Mouse (Mus musculus) brain, embryonic 14.5 days (tissue): ENCODE data around the gene Naaladl2. TPM values are rescaled to one million over a fixed set of nuclear protein-coding genes. Genes with fewer than 3 reads are reported as not detected.

Experiments
- DNase-seq: peaks from one replicate; pipeline ENCODE4 v3.0.0-alpha.2; 2011; ENCODE audit warnings: low read depth
- CTCF ChIP-seq: fragments of 200-500 bp; IDR thresholded peaks from 2 replicates; pipeline ENCODE4 v1.5.1; 2012; ENCODE audit warnings: inconsistent platforms, mild to moderate bottlenecking, moderate library complexity, borderline replicate concordance; ENCODE audit not compliant: insufficient read depth, insufficient read length; ENCODE audit errors: extremely low read depth
- POLR2A ChIP-seq: fragments of 200-500 bp; IDR thresholded peaks from 2 replicates; pipeline ENCODE4 v1.6.1; 2012; ENCODE audit warnings: mild to moderate bottlenecking, inconsistent platforms, borderline replicate concordance; ENCODE audit not compliant: poor library complexity, insufficient read depth, insufficient read length, severe bottlenecking; ENCODE audit errors: extremely low read depth
- polyA plus RNA-seq: library from polyadenylated mRNA; depleted of rRNA; stranded (reverse); fragments of >200 nt; gene quantifications from 2 replicates; pipeline ENCODE4 v1.2.3, GENCODE M21; 2012

Naaladl2 gene
- polyA plus RNA-seq, 1 experiment, result 0.53 TPM

DNA sequence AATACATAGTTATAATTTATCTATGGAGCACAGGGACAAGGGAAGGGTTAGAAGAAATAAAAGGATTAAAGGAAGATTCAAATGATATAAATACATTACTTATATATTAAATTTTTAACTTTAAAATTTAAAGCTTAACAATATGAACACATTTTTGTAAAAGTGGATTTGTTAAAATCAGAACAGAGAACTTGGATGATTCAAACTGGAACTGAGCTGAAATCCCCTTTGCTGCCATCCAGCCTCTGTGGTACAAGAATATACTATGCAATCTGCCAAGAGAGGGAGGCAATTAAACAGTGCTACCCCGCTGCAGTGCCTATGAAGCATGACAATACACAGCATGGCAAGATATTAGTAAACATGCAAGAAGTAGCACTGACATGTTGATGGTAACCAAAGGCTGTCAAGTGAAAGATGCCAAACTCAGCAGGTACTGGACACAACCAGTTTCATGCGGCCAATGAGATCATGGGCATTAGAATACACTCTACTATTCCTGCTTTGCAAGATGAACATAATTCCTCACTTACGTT lies 238.6 kb downstream of the Naaladl2 start:
- peak; percentile 38 for DNase-seq
- TF ChIP-seq CTCF, result no peak

DNA sequence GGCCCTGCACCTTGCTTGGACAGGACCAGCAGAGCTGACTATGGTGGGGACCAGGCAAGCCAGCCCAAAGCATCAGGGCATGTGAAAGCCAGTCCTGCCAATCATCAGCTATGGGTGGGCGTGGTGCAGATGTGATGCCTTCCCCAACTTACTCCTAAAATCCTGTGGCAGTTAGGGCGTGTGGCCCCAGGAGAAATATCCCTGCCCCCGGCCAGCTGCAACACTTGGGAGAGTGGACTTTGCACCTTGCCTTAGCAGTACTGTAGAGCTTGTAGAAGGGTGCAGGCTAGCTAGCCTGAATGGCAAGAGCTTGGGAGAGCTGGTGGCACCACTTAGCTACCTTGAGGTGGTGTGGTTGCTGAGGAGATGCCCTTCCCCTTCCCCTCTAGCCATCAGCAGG lies 255.3 kb downstream of the Naaladl2 start:
- TF ChIP-seq CTCF (no peak), POLR2A (no peak)
- DNase-seq, result no peak

DNA sequence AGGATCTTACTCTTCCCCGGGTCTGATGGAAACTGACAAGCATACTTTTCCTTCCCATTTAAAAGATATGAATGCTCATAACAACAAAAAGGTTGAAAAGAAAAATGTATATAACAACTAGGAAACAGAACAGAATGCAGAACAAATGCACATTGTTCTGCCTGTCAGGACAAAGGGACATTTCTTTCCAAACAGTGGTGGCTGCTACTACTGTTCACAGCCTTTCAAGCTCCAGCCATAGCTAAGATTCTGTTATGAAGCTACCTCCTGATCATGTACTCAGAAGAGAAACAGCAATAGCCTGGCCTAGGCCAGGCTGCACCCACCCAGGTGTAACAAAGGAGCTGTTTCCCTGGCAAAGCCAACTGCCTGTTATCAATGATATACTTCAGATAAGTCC lies 271.8 kb downstream of the Naaladl2 start:
- TF ChIP-seq CTCF (no peak), POLR2A (no peak)
- no peak for DNase-seq

DNA sequence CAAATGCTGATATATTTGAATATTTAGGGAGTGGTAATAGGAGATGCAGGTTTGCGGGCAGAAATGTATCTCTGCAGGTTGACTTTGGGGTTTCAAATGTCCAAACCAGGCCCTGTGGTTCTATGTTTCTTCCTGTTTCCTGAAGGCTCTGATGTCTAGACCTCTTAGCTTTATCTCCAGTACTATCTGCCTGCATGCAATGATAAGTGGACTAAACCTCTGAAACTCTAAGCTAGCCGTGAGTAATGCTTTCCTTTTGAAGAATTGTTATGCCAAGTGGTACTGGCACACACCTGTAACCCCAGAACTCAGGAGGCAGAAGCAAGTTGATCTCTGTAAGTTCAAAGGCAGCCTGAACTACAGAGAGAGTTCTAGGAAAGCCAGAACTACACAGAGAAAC lies 291.1 kb downstream of the Naaladl2 start:
- TF ChIP-seq CTCF (no peak), POLR2A (no peak)
- no peak for DNase-seq

DNA sequence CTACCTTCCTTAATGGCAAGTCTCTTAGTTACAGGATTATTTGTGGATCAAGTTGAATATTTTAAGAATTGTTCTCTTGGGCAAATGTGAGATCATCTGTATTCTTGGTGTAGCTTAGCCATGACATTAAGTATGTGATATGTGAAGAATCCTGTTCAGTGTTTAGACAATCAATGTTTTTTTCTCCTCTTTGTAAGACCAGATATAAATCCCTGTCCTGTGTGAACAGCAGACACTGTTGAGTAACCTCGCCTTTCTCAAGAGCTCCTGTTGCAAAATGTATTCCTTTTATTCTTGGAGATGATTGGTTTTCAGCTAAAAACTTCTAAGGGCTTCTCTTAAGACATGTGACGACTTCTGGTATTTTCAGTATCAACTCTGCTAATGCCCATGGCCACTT lies 347.3 kb downstream of the Naaladl2 start:
- TF ChIP-seq POLR2A (no peak), CTCF (no peak)
- DNase-seq, result no peak

DNA sequence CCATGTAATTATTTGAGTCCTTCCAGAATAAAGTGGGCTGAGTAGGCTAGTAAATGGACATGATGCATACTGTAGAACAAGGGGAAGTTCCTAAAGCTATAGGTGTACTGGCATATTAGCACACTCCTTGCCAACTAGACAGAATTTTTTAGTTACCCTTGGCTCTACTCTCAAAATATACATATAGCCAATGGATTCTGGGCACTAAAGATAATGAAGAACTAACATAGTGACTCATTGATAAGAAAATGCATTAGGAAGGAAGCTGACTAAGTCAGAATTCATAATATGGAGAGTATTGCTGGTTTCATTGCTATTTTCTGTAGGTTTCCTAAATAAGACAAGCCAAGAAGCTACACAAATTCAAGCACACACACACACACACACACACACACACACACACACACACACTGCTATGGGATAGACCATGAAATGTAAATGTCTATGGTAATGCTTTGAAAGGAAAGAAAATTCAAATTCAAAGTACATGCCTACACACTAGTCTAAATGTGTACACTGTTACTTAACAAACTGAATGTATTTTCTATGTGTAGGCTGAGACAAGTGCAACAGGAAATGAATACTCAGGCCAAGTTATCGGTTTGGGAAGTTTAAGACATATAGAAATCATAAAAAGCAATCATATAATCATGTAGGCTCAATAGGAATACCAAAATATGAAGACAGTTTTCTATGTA lies 356.5 kb downstream of the Naaladl2 start:
- no peak for DNase-seq
- TF ChIP-seq POLR2A (no peak), CTCF (no peak)

DNA sequence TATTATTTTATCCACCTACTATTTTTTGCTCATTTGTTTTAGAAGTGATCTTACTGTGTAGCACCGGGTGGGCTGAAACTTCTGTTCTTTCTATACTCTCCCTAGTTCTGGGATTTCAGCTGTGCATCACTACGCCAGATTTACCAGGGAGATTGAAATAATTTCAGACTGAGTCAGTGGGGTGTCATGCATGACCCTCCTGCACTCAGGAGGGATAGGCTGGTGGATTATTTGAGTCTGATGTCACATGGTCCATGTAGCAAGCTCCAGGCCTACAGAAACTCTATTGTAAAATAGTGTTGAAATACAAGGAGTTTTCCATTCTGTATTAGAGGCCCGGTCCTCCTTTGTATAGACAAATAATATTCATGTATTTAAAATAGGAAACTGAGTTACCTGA lies 360.0 kb downstream of the Naaladl2 start:
- no peak for DNase-seq
- TF ChIP-seq CTCF, result no peak
- no peak for TF ChIP-seq POLR2A

DNA sequence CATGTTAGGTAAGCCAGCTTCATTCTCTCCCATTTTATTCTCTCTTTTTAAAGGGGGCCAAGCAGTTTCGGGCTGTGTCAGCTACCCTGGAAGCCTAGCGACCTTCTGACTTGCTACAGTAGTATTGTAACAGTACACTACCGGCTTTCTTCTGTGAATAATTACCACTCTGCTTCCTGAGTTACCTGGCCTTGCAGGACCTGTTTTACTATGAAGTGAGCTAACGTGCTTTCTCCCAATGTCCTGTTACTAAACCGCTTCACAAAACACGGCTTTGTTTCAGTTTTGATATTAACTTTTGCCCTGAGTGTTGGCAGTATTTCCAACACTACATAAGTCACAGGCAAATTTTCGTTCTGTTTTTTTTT lies 360.6 kb downstream of the Naaladl2 start:
- TF ChIP-seq POLR2A, result no peak

DNA sequence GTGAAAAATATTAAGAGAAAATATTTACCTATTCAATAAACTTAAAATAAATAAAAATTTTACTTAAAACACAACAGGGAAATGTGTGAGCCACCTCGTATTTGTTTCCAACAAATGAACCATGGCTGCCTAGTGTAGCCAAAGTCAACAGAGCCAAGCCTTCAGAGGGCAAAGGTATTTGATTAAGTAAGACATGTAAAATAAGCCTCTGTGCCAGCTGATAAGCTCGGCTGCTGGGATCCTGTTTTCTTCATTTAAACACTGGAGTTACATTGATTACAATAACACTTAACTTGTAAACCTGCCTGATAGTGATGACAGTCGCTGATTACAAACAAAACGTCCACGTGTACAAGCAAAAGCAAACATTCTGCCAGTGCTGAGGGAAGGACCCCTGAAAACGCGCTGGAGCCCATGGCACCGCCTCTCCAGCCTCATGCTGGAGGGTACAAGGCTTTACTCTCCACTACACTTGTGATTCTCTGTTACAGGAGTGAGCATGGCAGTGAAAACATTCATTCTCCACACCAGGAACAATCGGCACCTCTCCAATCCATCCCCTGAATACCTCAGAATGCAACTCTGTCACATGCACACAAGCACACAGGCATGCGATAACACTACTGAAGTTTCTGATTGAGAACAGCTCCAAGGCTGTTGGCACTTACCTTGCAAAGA lies 361.1 kb downstream of the Naaladl2 start:
- TF ChIP-seq CTCF, result no peak
- no peak for DNase-seq

More for the DNA sequence above, 360.6 kb downstream of the Naaladl2 start:
- no peak for DNase-seq

DNA sequence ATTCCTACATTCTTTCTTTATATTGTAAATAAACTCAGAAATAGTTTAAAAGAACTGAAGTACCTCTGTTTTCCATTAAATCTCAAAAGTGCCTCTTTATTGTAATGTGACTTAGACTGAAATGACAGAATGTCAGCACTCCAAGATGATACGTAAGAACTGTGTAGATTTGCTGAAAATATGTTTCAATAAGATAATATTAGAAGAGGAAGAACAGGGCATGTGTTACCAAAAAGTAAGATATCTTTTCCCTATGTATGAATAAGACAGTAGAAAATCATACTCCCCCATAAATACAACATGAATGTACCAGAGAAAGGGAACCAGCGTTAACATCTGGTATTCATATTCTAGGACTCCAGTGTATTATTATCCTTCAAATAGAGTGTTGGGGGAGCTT lies 362.4 kb downstream of the Naaladl2 start:
- TF ChIP-seq CTCF (no peak), POLR2A (no peak)
- DNase-seq, result no peak

DNA sequence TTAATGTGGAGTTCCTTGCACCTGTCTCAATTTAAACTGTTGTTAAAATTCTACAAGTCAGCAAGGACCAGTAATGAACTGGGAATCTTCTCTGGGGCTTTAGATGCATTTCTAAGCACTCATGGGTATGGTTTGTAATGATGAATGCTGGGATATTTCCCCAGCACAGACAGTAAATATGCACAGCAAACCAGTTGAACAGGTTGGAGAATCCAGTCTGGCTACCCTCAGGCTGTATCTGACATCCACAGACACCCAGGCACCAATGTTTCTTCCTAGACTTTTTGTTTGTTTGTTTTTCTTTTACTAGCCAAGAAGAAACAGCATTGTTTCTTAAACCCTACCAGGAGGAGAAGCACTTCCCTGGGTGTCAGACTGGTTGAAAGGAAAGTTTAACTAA lies 365.6 kb downstream of the Naaladl2 start:
- TF ChIP-seq CTCF (no peak), POLR2A (no peak)
- DNase-seq, result no peak

DNA sequence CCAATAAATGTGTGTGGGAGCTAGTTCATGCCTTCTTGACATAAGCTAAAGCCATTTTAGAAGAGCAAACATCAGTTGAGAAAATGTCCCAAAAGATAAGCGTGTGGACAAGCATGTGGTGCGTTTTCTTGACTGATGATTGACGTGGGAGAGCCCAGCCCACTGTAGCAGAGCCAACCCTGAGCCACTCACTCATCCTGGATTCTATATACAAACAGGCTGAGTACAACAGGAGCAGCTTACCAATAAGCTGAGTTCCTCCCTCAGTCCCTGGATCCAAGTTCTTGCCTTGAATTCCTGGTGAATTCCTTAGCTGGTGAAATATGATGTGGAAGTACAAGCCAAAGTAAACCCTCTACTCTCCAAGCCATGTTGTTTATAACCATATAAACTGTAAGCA lies 395.0 kb downstream of the Naaladl2 start:
- DNase-seq, result no peak
- TF ChIP-seq POLR2A, result no peak
- no peak for TF ChIP-seq CTCF

DNA sequence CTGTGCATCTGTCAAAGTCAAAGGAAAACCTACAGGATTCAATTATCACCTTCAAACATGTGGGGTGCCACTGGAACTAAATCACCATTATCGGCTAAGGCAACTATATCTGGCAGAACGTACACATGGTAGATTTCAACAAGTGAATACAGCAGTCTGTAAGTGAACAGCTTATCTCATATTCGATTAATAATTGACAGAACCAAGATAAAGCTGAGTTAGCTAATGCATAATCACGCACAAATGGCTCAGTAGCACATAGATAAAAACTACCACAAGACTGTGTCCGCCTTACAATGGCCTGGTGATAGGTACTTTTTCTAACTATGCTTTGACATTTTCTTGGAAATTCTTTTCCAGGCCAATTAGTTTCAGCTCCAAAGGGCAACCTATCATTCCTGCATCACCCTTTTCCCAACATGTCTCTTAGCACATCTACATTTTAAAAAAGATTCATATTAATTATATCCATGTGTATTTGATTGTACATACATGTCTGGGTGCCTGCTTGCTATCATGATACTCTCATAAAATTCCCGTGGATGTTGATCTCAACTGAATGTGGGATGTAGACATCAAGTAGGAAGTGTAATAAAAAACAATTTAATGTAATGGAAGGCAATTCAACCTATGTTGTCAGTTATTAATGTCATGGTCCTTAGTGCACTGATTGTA lies 396.7 kb downstream of the Naaladl2 start:
- no peak for TF ChIP-seq CTCF
- no peak for TF ChIP-seq POLR2A
- DNase-seq, result no peak
